Mouse (Mus musculus) liver, embryonic 18 days (tissue): Measurements from ENCODE around the gene Olfr74. TPM values are rescaled to one million over a fixed set of nuclear protein-coding genes. Genes with fewer than 3 reads are reported as not detected.

Experiments
- polyA plus RNA-seq: library from polyadenylated mRNA; depleted of rRNA; stranded (reverse); fragments of >200 nt; gene quantifications from 2 replicates; pipeline ENCODE4 v1.2.3, GENCODE M21; 2012; rRNA removed

Olfr74 gene
- not detected in 2 replicates for polyA plus RNA-seq

GRCm38 (mm10) chr2:87974563-87974962 lies at the start of gene Olfr74:
Gene Olfr74, minus strand, starts transcription at chr2:87974663.

GRCm38 (mm10) chr2:88022474-88022873 lies 48.0 kb upstream of the Olfr74 start, which contains the start of gene Olfr1161:
Gene Olfr1161, plus strand, starts transcription at chr2:88022774.

GRCm38 (mm10) chr2:88007515-88008318 lies 33.3 kb upstream of the Olfr74 start, which contains the start of gene Olfr1160:
Gene Olfr1160, minus strand, starts transcription at chr2:88008268.

GRCm38 (mm10) chr2:87989813-87990212 lies 15.3 kb upstream of the Olfr74 start, which contains the start of gene Olfr1158:
Gene Olfr1158, plus strand, starts transcription at chr2:87990113.

GRCm38 (mm10) chr2:87968199-87968598 lies 6.3 kb downstream of the Olfr74 start, which contains the start of gene Olfr1157:
Gene Olfr1157, minus strand, starts transcription at chr2:87968299.

GRCm38 (mm10) chr2:87953000-87953399 lies 21.5 kb downstream of the Olfr74 start, which contains the start of gene Olfr1156:
Gene Olfr1156, minus strand, starts transcription at chr2:87953100.

GRCm38 (mm10) chr2:87945037-87945436 lies 29.4 kb downstream of the Olfr74 start, which contains the start of gene Olfr1155:
Gene Olfr1155, minus strand, starts transcription at chr2:87945137.

Other genes starting within 250 kb of the Olfr74 start
- gene Olfr1138, start 234.7 kb downstream of the Olfr74 start, polyA plus RNA-seq, result not detected in 2 replicates
- not detected in 2 replicates for gene Olfr1140, start 230.9 kb downstream of the Olfr74 start, polyA plus RNA-seq
- gene Olfr1141, start 220.7 kb downstream of the Olfr74 start, polyA plus RNA-seq, result not detected in 2 replicates
- gene Olfr152, start 195.2 kb downstream of the Olfr74 start, polyA plus RNA-seq, result not detected in 2 replicates
- gene Olfr1143, start 174.1 kb downstream of the Olfr74 start, polyA plus RNA-seq, result not detected in 2 replicates
- not detected in 2 replicates for gene Olfr1145, start 164.8 kb downstream of the Olfr74 start, polyA plus RNA-seq
- gene Olfr1148, start 144.1 kb downstream of the Olfr74 start, polyA plus RNA-seq, result not detected in 2 replicates
- gene Olfr1150-ps1, start 130.7 kb downstream of the Olfr74 start, polyA plus RNA-seq, result not detected in 2 replicates
- gene Olfr1151, start 118.8 kb downstream of the Olfr74 start, polyA plus RNA-seq, result not detected in 2 replicates
- gene Olfr1152, start 108.2 kb downstream of the Olfr74 start, polyA plus RNA-seq, result not detected in 2 replicates
- not detected in 2 replicates for gene Olfr1153, start 79.7 kb downstream of the Olfr74 start, polyA plus RNA-seq
- gene Olfr1154, start 69.5 kb downstream of the Olfr74 start, polyA plus RNA-seq, result not detected in 2 replicates
- not detected in 2 replicates for gene Olfr1155, start 29.5 kb downstream of the Olfr74 start, polyA plus RNA-seq
- not detected in 2 replicates for gene Olfr1156, start 21.6 kb downstream of the Olfr74 start, polyA plus RNA-seq
- gene Olfr1157, start 6.4 kb downstream of the Olfr74 start, polyA plus RNA-seq, result not detected in 2 replicates
- not detected in 2 replicates for gene Olfr1158, start 15.4 kb upstream of the Olfr74 start, polyA plus RNA-seq
- gene Olfr1160, start 33.6 kb upstream of the Olfr74 start, polyA plus RNA-seq, result not detected in 2 replicates
- not detected in 2 replicates for gene Olfr1161, start 48.1 kb upstream of the Olfr74 start, polyA plus RNA-seq
- not detected in 2 replicates for gene Olfr73, start 63.0 kb upstream of the Olfr74 start, polyA plus RNA-seq
- gene Olfr1162, start 76.5 kb upstream of the Olfr74 start, polyA plus RNA-seq, result not detected in 2 replicates
- gene Olfr1163, start 97.2 kb upstream of the Olfr74 start, polyA plus RNA-seq, result not detected in 2 replicates
- gene Olfr1164, start 119.3 kb upstream of the Olfr74 start, polyA plus RNA-seq, result not detected in 2 replicates
- not detected in 2 replicates for gene Olfr1166, start 153.6 kb upstream of the Olfr74 start, polyA plus RNA-seq
- not detected in 2 replicates for gene Olfr1167, start 180.5 kb upstream of the Olfr74 start, polyA plus RNA-seq
- not detected in 2 replicates for gene Olfr1168, start 207.2 kb upstream of the Olfr74 start, polyA plus RNA-seq